Mouse (Mus musculus) limb, embryonic 12.5 days (tissue): Measurements from ENCODE around the gene Rfc2. TPM values are rescaled to one million over a fixed set of nuclear protein-coding genes. Genes with fewer than 3 reads are reported as not detected.

Source experiments
- ATAC-seq: fragments of 200-750 bp; cut with Nextera tagmentation; 2 replicates; pipeline ENCODE4 v1.8.0; 2017; ENCODE audit warnings: low read depth, moderate TSS enrichment; ENCODE audit not compliant: insufficient number of reproducible peaks, insufficient read depth, low FRiP score, low TSS enrichment
- H3K27ac ChIP-seq: fragments of 300-500 bp; sonication (generic); 2 replicates; pipeline ENCODE4 v1.5.1; 2016; ENCODE audit warnings: mild to moderate bottlenecking, moderate library complexity
- H3K27me3 ChIP-seq: fragments of 300-500 bp; sonication (generic); 2 replicates; pipeline ENCODE4 v1.6.1; 2016; ENCODE audit warnings: mild to moderate bottlenecking, moderate library complexity
- H3K36me3 ChIP-seq: fragments of 300-500 bp; sonication (generic); 2 replicates; pipeline ENCODE4 v1.6.1; 2016; ENCODE audit warnings: mild to moderate bottlenecking, moderate library complexity
- H3K4me1 ChIP-seq: fragments of 300-500 bp; sonication (generic); replicated peaks from 2 replicates; pipeline ENCODE4 v1.6.1; 2016
- H3K4me2 ChIP-seq: fragments of 300-500 bp; sonication (generic); 2 replicates; pipeline ENCODE4 v1.6.1; 2016; ENCODE audit warnings: mild to moderate bottlenecking, moderate library complexity
- H3K4me3 ChIP-seq: fragments of 300-500 bp; sonication (generic); replicated peaks from 2 replicates; pipeline ENCODE4 v1.5.1; 2016; ENCODE audit warnings: mild to moderate bottlenecking
- H3K9ac ChIP-seq: fragments of 300-500 bp; sonication (generic); replicated peaks from 2 replicates; pipeline ENCODE4 v1.6.1; 2016; ENCODE audit warnings: mild to moderate bottlenecking, moderate library complexity
- H3K9me3 ChIP-seq: fragments of 300-500 bp; sonication (generic); 2 replicates; pipeline ENCODE4 v1.6.1; 2016; ENCODE audit warnings: mild to moderate bottlenecking, moderate library complexity
- WGBS: fragments of 180-500 bp; shearing (Covaris S2); methylation state at CpG from one replicate; pipeline ENCODE4 v1.1.7; 2016; 5-methylcytosine and 5-hydroxymethylcytosine counted together
- polyA plus RNA-seq: library from polyadenylated mRNA; unstranded; fragments of >200 nt; fragmentation: Nextera tagmentation; extraction: Ambion mirVana; gene quantifications from 2 replicates; pipeline ENCODE4 v1.2.1, GENCODE M21; 2016

The Rfc2 gene
- polyA plus RNA-seq, 1 experiment from 2014 or later, result 350 TPM

DNA sequence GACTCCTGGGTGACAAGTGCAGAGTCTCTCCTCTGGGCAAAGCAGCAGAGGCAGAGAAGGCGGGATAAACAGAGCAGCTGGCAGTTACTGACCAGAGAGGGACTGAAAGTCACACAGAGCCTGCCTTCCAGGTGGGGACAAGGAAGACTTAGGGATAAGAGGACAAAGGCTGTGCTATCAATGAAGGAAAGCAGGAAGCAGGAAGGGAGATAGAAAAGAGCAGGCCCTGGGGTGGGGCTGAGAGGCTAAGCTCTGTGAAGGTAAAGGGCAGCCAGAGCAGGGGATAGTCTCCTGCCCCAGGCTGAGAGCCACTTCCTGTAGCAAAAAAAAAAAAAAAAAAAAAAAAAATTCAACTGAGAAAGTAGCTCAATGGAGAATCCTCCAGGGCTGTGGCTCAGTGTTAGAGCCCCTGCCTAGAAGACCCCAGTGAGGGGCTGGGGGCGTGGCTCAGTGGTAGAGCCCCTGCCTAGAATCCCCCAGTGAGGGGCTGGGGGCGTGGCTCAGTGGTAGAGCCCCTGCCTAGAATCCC, 31.5 kb upstream of the Rfc2 start:
- Histone ChIP-seq H3K4me1 (peaks cover 24% of the 10 kb centered on the region), H3K9me3 (no peaks in the 10 kb centered on the region), H3K9ac (no peak overlapping the region), H3K4me3 (no peak overlapping the region), H3K4me2 (no peak overlapping the region), H3K27ac (no peak overlapping the region), H3K27me3 (no peaks in the 10 kb centered on the region), H3K36me3 (no peaks in the 10 kb centered on the region)
- WGBS, result 93% methylated on average over 3 of the region's 3 CpGs
- no peak for ATAC-seq

- Histone ChIP-seq H3K9ac (peak overlapping the region; percentile 92), H3K9me3 (no peaks in the 10 kb centered on the region), H3K27ac (peak overlapping the region; percentile 98), H3K4me2 (peak overlapping the region; percentile 95), H3K27me3 (no peaks in the 10 kb centered on the region), H3K4me1 (peaks cover 33% of the 10 kb centered on the region), H3K4me3 (peak overlapping the region; percentile 85), H3K36me3 (no peaks in the 10 kb centered on the region)
- WGBS, result 8% methylated on average over 6 of the region's 6 CpGs
- no peak for ATAC-seq
These were observed 30.3 kb upstream of the Rfc2 start for GRCm38 (mm10) chr5:134550836-134551232.

DNA sequence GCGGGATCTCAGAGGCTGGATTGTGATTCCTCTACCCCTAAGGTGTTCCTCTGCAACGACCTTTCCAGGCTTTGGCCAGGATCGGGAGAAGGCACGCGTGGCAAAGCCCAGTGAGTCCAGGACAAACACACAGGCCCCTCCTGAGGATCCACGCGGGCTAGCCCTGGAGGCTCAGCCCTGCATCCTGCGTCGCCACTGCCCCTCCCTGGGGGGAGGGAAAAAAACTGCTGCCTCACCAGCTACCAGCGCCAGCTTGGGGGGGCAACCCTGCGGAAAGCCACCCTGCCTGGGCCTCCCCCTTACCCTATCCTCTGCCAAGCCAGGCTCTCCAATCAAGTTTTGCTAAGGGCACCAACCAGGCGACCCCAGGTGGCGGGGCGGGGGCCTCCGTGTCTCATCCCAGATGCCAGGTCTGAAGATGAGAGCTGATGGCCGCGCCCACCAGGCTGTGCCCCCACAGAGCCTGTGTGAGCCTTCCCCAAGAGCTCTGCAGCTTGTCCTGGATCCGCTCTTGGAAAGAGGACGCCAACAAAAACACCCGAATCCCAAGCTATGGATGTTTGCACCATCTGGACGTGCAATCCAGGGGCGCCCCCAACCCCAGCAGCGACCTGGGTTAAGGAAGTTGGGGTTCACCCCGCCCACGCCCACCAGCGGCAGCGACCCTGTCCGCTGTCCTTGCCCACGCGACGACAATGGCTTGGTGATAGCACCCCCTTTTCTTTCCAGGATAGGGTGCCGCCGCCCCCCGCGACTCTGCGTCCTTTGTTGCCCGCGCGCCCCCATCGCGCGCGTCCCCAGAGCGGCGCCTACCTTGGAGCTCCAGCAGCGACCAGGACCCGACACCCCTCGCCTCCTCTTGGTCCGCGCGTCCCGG, 29.7 kb upstream of the Rfc2 start:
- peak; percentile 15 for ATAC-seq

GRCm38 (mm10) chr5:134552110-134552972, 28.8 kb upstream of the Rfc2 start, which contains the start of gene Clip2:
Clip2 (minus strand) TSS chr5:134552434.
- Histone ChIP-seq H3K4me1 (peaks cover 36% of the 10 kb centered on the region), H3K27me3 (no peaks in the 10 kb centered on the region), H3K4me3 (peak within 1 kb of the TSS; percentile 85), H3K36me3 (no peaks in the 10 kb centered on the region), H3K27ac (peak within 1 kb of the TSS; percentile 98), H3K9me3 (peaks cover 2% of the 10 kb centered on the region; the same call in 1 of the 2 replicates), H3K9ac (peak within 1 kb of the TSS; percentile 92), H3K4me2 (peak within 1 kb of the TSS; percentile 95)
- peak; percentile 90 for ATAC-seq
- WGBS, result under 1% methylated on average over 60 of the region's 61 CpGs

More for the DNA sequence above, 29.7 kb upstream of the Rfc2 start:
- Histone ChIP-seq H3K9ac (peak overlapping the region; percentile 92), H3K4me1 (peaks cover 36% of the 10 kb centered on the region), H3K36me3 (no peaks in the 10 kb centered on the region), H3K9me3 (no peaks in the 10 kb centered on the region), H3K27me3 (no peaks in the 10 kb centered on the region), H3K4me3 (peak overlapping the region; percentile 85), H3K4me2 (peak overlapping the region; percentile 95), H3K27ac (peak overlapping the region; percentile 98)
- under 1% methylated on average over 51 of the region's 52 CpGs for WGBS

GRCm38 (mm10) chr5:134553951-134554546, 27.1 kb upstream of the Rfc2 start:
- H3K4me3 ChIP-seq, result no peak overlapping the region
- H3K4me1 ChIP-seq, result peaks cover 36% of the 10 kb centered on the region
- no peak for ATAC-seq
- H3K36me3 ChIP-seq, result no peaks in the 10 kb centered on the region
- peaks cover 7% of the 10 kb centered on the region for H3K9me3 ChIP-seq
- 84% methylated on average over 5 of the region's 5 CpGs for WGBS
- no peaks in the 10 kb centered on the region for H3K27me3 ChIP-seq
- H3K27ac ChIP-seq, result no peak overlapping the region
- no peak overlapping the region for H3K9ac ChIP-seq
- no peak overlapping the region for H3K4me2 ChIP-seq

- no peaks in the 10 kb centered on the region for H3K27me3 ChIP-seq
- 0 out of 2 replicates have a peak overlapping the region, but pooled peaks have one; percentile 12 for H3K4me3 ChIP-seq
- H3K36me3 ChIP-seq, result no peaks in the 10 kb centered on the region
- peaks cover 7% of the 10 kb centered on the region for H3K9me3 ChIP-seq
- no peak overlapping the region; the same call in 1 of the 2 replicates for H3K9ac ChIP-seq
- peak overlapping the region; percentile 45 for H3K4me2 ChIP-seq
- 11% methylated on average over 20 of the region's 20 CpGs for WGBS
- peaks cover 29% of the 10 kb centered on the region for H3K4me1 ChIP-seq
- peak overlapping the region; percentile 35; the same call in 1 of the 2 replicates for H3K27ac ChIP-seq
- no peak for ATAC-seq
These were observed 25.6 kb upstream of the Rfc2 start for GRCm38 (mm10) chr5:134555463-134556164.

DNA sequence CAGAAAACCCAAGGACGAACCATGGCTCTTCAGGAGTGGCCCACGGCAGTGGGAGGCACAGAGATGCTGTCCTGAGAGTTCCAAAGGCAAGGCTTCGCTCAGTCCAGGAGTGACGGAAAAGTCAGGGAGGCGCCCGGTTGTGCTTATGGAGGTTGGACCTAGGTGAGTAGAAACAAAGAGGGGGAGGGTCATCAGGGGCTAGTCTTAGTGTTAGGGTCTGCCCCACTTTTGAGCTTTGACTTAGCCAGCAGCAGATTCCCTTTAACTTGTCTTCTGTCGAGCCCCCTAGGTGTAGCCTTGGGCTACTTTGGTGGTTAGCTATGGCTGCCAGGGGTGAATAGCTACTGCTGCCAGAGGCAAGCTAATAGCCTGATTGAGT, 21.1 kb upstream of the Rfc2 start, which contains the start of gene Syna:
TSS of gene Syna (minus strand) at position 101 of the 379 bp plus-strand sequence.
- H3K27ac ChIP-seq, result no peak within 1 kb of the TSS
- no peak for ATAC-seq
- H3K27me3 ChIP-seq, result no peaks in the 10 kb centered on the region
- H3K9ac ChIP-seq, result no peak within 1 kb of the TSS
- no peak within 1 kb of the TSS for H3K4me2 ChIP-seq
- H3K9me3 ChIP-seq, result peaks cover 7% of the 10 kb centered on the region
- H3K36me3 ChIP-seq, result no peaks in the 10 kb centered on the region
- H3K4me1 ChIP-seq, result peaks cover 11% of the 10 kb centered on the region
- H3K4me3 ChIP-seq, result no peak within 1 kb of the TSS
- WGBS, result 93% methylated on average over 7 of the region's 7 CpGs

DNA sequence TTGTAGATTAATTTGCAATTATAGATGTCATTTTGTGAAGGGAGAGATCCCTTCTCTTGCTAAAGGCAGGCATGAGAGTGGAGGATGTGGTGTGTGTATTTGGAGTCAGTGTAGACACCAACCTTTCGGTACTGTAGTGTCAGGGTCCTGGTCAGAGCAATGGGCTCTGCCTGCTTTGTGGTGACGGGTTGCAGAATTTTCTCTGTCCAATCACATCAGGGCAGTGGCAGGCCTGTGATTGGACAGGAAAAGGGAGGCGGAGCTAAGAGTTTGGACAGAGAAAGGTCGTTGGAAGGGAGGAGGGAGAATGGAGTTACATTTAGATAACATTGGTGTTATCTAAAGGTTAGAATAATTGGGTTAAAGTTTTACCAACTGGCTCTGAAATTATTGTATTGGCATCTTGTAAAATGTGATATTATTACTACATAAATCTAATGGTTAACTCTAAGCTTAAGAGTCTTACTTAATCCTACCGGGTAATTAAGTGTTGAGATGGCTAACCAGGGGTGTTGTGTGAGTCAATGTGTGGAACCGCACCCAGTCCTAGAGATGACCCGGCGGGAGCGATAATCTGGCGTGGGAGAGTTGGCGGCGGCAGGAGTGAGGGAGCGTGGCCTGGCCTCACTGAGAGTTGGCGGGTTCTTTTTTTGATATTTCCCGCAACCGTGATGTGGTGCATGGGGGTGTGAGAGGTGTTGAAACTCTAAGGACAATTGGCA, 20.6 kb upstream of the Rfc2 start:
- no peak overlapping the region for H3K9ac ChIP-seq
- 76% methylated on average over 16 of the region's 16 CpGs for WGBS
- H3K27ac ChIP-seq, result no peak overlapping the region
- H3K36me3 ChIP-seq, result no peaks in the 10 kb centered on the region
- H3K4me2 ChIP-seq, result no peak overlapping the region
- peaks cover 5% of the 10 kb centered on the region for H3K4me1 ChIP-seq
- no peaks in the 10 kb centered on the region for H3K27me3 ChIP-seq
- no peak for ATAC-seq
- H3K9me3 ChIP-seq, result peaks cover 7% of the 10 kb centered on the region
- no peak overlapping the region for H3K4me3 ChIP-seq

DNA sequence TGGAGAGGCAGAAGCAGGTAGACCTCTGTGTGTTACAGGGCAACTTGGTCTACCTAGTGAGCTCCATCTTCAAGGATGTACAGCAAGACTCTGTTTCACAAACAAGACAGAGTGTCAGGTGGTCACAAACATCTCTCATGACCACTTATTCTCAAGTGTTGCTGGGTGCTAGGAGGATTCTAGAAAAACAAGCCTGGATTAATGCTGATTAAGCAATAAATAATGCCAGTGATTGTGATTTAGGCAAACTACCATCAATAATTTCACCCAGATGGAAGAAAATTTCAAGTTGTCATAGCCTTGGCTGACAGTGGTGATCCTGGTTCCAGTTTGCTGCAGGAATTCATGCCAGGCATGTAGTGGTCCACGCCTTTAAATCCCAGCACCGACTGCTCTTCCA, 16.9 kb upstream of the Rfc2 start:
- H3K9ac ChIP-seq, result no peak overlapping the region
- no peak overlapping the region for H3K4me2 ChIP-seq
- no peaks in the 10 kb centered on the region for H3K36me3 ChIP-seq
- H3K27ac ChIP-seq, result no peak overlapping the region
- H3K4me1 ChIP-seq, result peaks cover 10% of the 10 kb centered on the region
- 99% methylated on average over 2 of the region's 2 CpGs for WGBS
- no peaks in the 10 kb centered on the region for H3K9me3 ChIP-seq
- no peak overlapping the region for H3K4me3 ChIP-seq
- no peak for ATAC-seq
- H3K27me3 ChIP-seq, result no peaks in the 10 kb centered on the region

- no peak overlapping the region for H3K4me3 ChIP-seq
- 91% methylated on average over 6 of the region's 6 CpGs for WGBS
- H3K9ac ChIP-seq, result no peak overlapping the region
These were observed 15.5 kb upstream of the Rfc2 start for GRCm38 (mm10) chr5:134565696-134566095.

More at GRCm38 (mm10) chr5:134565696-134566095, 15.5 kb upstream of the Rfc2 start:
- H3K27ac ChIP-seq, result 0 out of 2 replicates have a peak overlapping the region, but pooled peaks have one; percentile 2
- H3K27me3 ChIP-seq, result no peaks in the 10 kb centered on the region
- no peaks in the 10 kb centered on the region for H3K36me3 ChIP-seq
- H3K9me3 ChIP-seq, result no peaks in the 10 kb centered on the region
- H3K4me2 ChIP-seq, result no peak overlapping the region
- no peak for ATAC-seq
- peaks cover 10% of the 10 kb centered on the region for H3K4me1 ChIP-seq
